Mouse (Mus musculus) heart, embryonic 11.5 days (tissue): ENCODE data around the gene Gm4924. TPM values are rescaled to one million over a fixed set of nuclear protein-coding genes. Genes with fewer than 3 reads are reported as not detected.

ENCODE experiments used
- ATAC-seq: fragments of 200-750 bp; cut with Nextera tagmentation; replicated peaks from 2 replicates; pipeline ENCODE4 v1.8.0; 2017; ENCODE audit warnings: moderate library complexity; ENCODE audit not compliant: insufficient number of reproducible peaks, low FRiP score, low TSS enrichment
- H3K27ac ChIP-seq: fragments of 300-500 bp; sonication (generic); 2 replicates; pipeline ENCODE4 v1.5.1; 2014; ENCODE audit warnings: mild to moderate bottlenecking, low read depth, low read length
- H3K27me3 ChIP-seq: fragments of 300-500 bp; sonication (generic); 2 replicates; pipeline ENCODE4 v1.6.1; 2014; ENCODE audit warnings: mild to moderate bottlenecking, low read length, mixed read lengths; ENCODE audit not compliant: control insufficient read depth, insufficient read depth
- H3K36me3 ChIP-seq: fragments of 300-500 bp; sonication (generic); 2 replicates; pipeline ENCODE4 v1.6.1; 2014; ENCODE audit warnings: mild to moderate bottlenecking, low read length, moderate library complexity, mixed read lengths; ENCODE audit not compliant: control insufficient read depth, insufficient read depth
- H3K4me1 ChIP-seq: fragments of 300-500 bp; sonication (generic); 2 replicates; pipeline ENCODE4 v1.6.1; 2014; ENCODE audit warnings: low read length; ENCODE audit not compliant: control insufficient read depth, insufficient read depth
- H3K4me2 ChIP-seq: fragments of 300-500 bp; sonication (generic); 2 replicates; pipeline ENCODE4 v1.6.1; 2014; ENCODE audit warnings: mild to moderate bottlenecking, moderate library complexity
- H3K4me3 ChIP-seq: fragments of 300-500 bp; sonication (generic); 2 replicates; pipeline ENCODE4 v1.5.1; 2014; ENCODE audit warnings: low read depth, low read length
- H3K9ac ChIP-seq: fragments of 300-500 bp; sonication (generic); 2 replicates; pipeline ENCODE4 v1.6.1; 2014; ENCODE audit warnings: mild to moderate bottlenecking, low read depth, low read length, moderate library complexity
- H3K9me3 ChIP-seq: fragments of 300-500 bp; sonication (generic); replicated peaks from 2 replicates; pipeline ENCODE4 v1.6.1; 2016; ENCODE audit warnings: low read length; ENCODE audit not compliant: control insufficient read depth
- WGBS: fragments of 180-500 bp; shearing (Covaris S2); extraction: QIAGEN DNeasy Blood & Tissue Kit; methylation state at CpG from one replicate; pipeline ENCODE4 v1.1.7; 2014; ENCODE audit not compliant: insufficient replicate concordance; 5-methylcytosine and 5-hydroxymethylcytosine counted together
- polyA plus RNA-seq: library from polyadenylated mRNA; unstranded; fragments of >200 nt; fragmentation: Nextera tagmentation; extraction: Ambion mirVana; gene quantifications from 2 replicates; pipeline ENCODE4 v1.2.1, GENCODE M21; 2014

The Gm4924 gene
- polyA plus RNA-seq: 5.4 and 6.1 TPM in 2 replicates

GRCm38 (mm10) chr10:82354083-82355010 is at the start of gene Gm4924:
Gm4924 (plus strand) TSS chr10:82354255.
- ATAC-seq: peak; percentile 95
- WGBS: 5% methylated on average over 33 of the region's 34 CpGs
- Histone ChIP-seq H3K4me2 (peak within 1 kb of the TSS; percentile 58), H3K27ac (peak within 1 kb of the TSS; percentile 90), H3K4me1 (no peaks in the 10 kb centered on the region), H3K9me3 (0 out of 2 replicates have a peak, but pooled peaks cover 3% of the 10 kb centered on the region), H3K36me3 (no peaks in the 10 kb centered on the region), H3K9ac (peak within 1 kb of the TSS; percentile 90), H3K4me3 (peak within 1 kb of the TSS; percentile 83), H3K27me3 (no peaks in the 10 kb centered on the region)

DNA sequence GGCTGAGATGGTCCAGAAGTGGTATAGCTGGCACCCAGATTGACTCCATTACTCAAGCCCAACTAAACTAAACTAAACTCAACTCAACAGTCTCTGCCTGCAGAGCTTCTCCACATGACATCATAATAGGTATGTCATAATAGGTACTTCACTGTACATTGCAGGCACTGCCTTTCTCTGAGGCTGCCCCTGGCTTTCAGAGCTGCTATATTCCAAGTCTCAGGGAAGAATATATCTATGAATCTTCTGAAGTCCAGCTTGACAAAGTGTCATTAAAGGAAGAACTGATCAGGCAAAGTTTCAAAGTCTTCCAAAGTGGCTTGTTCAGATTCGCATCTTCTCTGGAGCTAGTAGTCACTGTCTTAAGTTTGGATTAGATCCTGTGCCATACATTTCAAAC is 37.6 kb upstream of the Gm4924 start, which contains the start of gene 4932415D10Rik:
TSS of gene 4932415D10Rik (minus strand) at position 101 of the 400 bp plus-strand sequence.
- H3K4me1 ChIP-seq: no peaks in the 10 kb centered on the region
- no peaks in the 10 kb centered on the region for H3K36me3 ChIP-seq
- ATAC-seq: no peak
- no peak within 1 kb of the TSS for H3K27ac ChIP-seq
- 81% methylated on average over 1 of the region's 1 CpGs for WGBS
- no peaks in the 10 kb centered on the region for H3K27me3 ChIP-seq
- no peak within 1 kb of the TSS for H3K9ac ChIP-seq
- H3K4me2 ChIP-seq: no peak within 1 kb of the TSS
- no peak within 1 kb of the TSS for H3K4me3 ChIP-seq
- H3K9me3 ChIP-seq: 0 out of 2 replicates have a peak, but pooled peaks cover 4% of the 10 kb centered on the region

- Histone ChIP-seq H3K36me3 (no peaks in the 10 kb centered on the region), H3K9ac (no peak overlapping the region), H3K27me3 (no peaks in the 10 kb centered on the region), H3K27ac (no peak overlapping the region), H3K9me3 (0 out of 2 replicates have a peak, but pooled peaks cover 4% of the 10 kb centered on the region), H3K4me2 (no peak overlapping the region), H3K4me1 (no peaks in the 10 kb centered on the region), H3K4me3 (no peak overlapping the region)
- 47% methylated on average over 3 of the region's 3 CpGs for WGBS
- no peak for ATAC-seq
Observed at GRCm38 (mm10) chr10:82320134-82320533, 33.9 kb upstream of the Gm4924 start.

DNA sequence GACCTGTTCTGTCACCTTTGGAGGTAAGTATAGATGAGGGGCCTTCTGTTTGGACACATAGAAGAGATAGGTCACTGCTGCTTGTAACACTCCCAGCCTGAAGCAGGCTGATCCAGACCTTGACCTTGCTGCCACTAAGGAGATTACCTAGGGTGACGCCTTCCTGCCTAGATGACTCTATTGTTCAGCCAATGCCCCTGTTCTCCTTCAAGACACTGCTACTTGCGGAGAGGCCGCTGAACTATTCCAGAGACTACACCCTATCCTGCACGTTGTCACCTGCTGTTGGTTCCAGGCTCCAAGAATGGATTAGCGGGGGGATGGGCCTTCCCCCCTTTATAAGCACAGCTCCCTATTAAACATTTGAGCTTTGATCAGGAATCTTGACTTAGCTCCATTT is 24.2 kb upstream of the Gm4924 start:
- no peak overlapping the region for H3K27ac ChIP-seq
- ATAC-seq: no peak
- H3K27me3 ChIP-seq: no peaks in the 10 kb centered on the region
- WGBS: 78% methylated on average over 5 of the region's 5 CpGs
- no peak overlapping the region for H3K4me3 ChIP-seq
- H3K4me1 ChIP-seq: no peaks in the 10 kb centered on the region
- 0 out of 2 replicates have a peak, but pooled peaks cover 4% of the 10 kb centered on the region for H3K9me3 ChIP-seq
- no peak overlapping the region for H3K4me2 ChIP-seq
- H3K9ac ChIP-seq: no peak overlapping the region
- H3K36me3 ChIP-seq: no peaks in the 10 kb centered on the region

DNA sequence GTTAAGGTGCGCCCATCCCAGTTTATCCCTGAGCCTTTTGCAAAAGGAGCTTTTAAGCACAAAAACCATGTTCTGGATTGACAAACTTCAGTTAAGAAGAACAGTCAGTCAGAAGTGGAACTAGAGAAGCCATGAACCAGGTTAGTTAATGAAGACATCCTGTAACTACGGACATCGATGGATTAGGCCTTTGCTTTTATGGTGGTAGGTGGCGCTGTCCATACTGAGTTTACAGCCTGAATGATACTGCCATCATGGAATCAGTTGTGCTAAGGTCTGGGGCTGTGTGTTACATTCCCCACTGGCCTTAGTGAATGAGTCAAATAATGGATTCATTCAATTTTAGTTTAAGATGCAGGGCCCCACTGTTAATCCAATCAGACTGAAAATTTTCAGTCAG is 1.3 kb downstream of the Gm4924 start:
- H3K4me1 ChIP-seq: no peaks in the 10 kb centered on the region
- 92% methylated on average over 4 of the region's 4 CpGs for WGBS

GRCm38 (mm10) chr10:82361911-82362310 is 7.9 kb downstream of the Gm4924 start:
- no peak overlapping the region for H3K4me2 ChIP-seq
- H3K36me3 ChIP-seq: peaks cover 3% of the 10 kb centered on the region; the same call in 1 of the 2 replicates
- WGBS: 85% methylated on average over 9 of the region's 9 CpGs
- H3K9me3 ChIP-seq: peaks cover 18% of the 10 kb centered on the region; the same call in 1 of the 2 replicates
- H3K27me3 ChIP-seq: no peaks in the 10 kb centered on the region
- no peak overlapping the region for H3K27ac ChIP-seq
- no peaks in the 10 kb centered on the region for H3K4me1 ChIP-seq
- no peak overlapping the region for H3K4me3 ChIP-seq
- no peak overlapping the region for H3K9ac ChIP-seq
- no peak for ATAC-seq

More for the DNA sequence above, 1.3 kb downstream of the Gm4924 start:
- H3K9me3 ChIP-seq: 0 out of 2 replicates have a peak, but pooled peaks cover 3% of the 10 kb centered on the region
- ATAC-seq: no peak
- H3K4me2 ChIP-seq: no peak overlapping the region
- no peak overlapping the region for H3K9ac ChIP-seq
- H3K4me3 ChIP-seq: no peak overlapping the region
- no peak overlapping the region for H3K27ac ChIP-seq
- no peaks in the 10 kb centered on the region for H3K36me3 ChIP-seq
- no peaks in the 10 kb centered on the region for H3K27me3 ChIP-seq

DNA sequence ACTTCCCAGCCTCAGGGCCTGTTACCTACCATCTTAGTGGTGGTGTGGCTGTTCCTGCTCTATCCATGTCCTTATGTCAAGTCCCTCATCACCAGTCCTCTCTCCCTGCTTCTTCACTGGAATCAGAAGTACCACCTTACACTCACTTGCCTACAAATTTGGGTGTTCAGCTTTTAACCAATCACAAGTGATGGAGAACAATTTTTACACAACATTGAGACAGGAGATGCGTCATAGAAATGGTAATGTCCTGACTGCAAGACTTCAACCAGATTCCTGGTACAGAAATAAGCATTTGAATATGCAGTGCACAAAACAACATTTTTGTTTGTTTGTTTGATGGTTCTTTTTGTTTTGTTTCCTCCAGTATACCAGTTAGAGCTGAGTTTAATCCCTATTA is 28.9 kb downstream of the Gm4924 start:
- Histone ChIP-seq H3K9ac (no peak overlapping the region), H3K4me1 (no peaks in the 10 kb centered on the region), H3K27me3 (no peaks in the 10 kb centered on the region), H3K27ac (no peak overlapping the region), H3K4me3 (no peak overlapping the region), H3K9me3 (peaks cover 9% of the 10 kb centered on the region), H3K4me2 (no peak overlapping the region), H3K36me3 (peaks cover 2% of the 10 kb centered on the region; the same call in 1 of the 2 replicates)
- ATAC-seq: no peak
- 84% methylated on average over 1 of the region's 1 CpGs for whole genome bisulfite sequencing

DNA sequence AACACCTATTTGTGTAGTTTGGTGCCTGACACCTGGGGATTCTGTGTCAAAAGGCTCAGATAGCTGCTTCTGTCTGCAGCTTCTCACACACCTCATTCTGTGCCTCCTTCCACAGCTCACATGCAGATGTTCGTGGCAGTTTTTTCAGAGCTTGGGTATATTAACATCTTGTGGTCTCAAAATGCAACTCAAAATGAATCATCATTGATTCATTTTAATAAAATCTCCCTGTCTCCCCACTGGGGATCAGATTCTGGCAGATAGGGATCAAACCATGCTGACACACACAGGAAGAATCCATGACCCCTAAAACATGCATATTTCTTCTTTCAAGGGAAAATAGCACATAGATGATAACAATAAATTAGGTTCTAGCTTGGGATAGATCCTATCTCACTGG is 55.5 kb downstream of the Gm4924 start:
- Histone ChIP-seq H3K4me2 (no peak overlapping the region), H3K36me3 (no peaks in the 10 kb centered on the region), H3K9me3 (peaks cover 12% of the 10 kb centered on the region), H3K4me3 (no peak overlapping the region), H3K4me1 (no peaks in the 10 kb centered on the region), H3K27ac (no peak overlapping the region), H3K9ac (no peak overlapping the region), H3K27me3 (no peaks in the 10 kb centered on the region)
- no peak for ATAC-seq
- 76% methylated on average over 1 of the region's 1 CpGs for WGBS
